Mouse (Mus musculus) hindbrain, embryonic 14.5 days (tissue): Measurements from ENCODE around the gene Prss42. TPM values are rescaled to one million over a fixed set of nuclear protein-coding genes. Genes with fewer than 3 reads are reported as not detected.
A peak's percentile ranks its signal among the peaks of the same experiment; 100 is the strongest.

Source experiments
- ATAC-seq: fragments of 200-750 bp; cut with Nextera tagmentation; 2 replicates; pipeline ENCODE4 v1.8.0; 2017; ENCODE audit warnings: moderate number of reproducible peaks, mild to moderate bottlenecking, moderate TSS enrichment, moderate library complexity; ENCODE audit not compliant: low FRiP score
- DNase-seq: peaks from one replicate; pipeline ENCODE4 v3.0.0-alpha.2; 2015; ENCODE audit warnings: low spot score
- H3K27ac ChIP-seq: fragments of 300-500 bp; sonication (generic); 2 replicates; pipeline ENCODE4 v1.5.1; 2014; ENCODE audit warnings: mild to moderate bottlenecking, moderate library complexity
- H3K27me3 ChIP-seq: fragments of 300-500 bp; sonication (generic); 2 replicates; pipeline ENCODE4 v1.6.1; 2014; ENCODE audit warnings: mild to moderate bottlenecking, low read length, mixed read lengths; ENCODE audit not compliant: control insufficient read depth, insufficient read depth
- H3K36me3 ChIP-seq: fragments of 300-500 bp; sonication (generic); replicated peaks from 2 replicates; pipeline ENCODE4 v1.6.1; 2014; ENCODE audit not compliant: control insufficient read depth, insufficient read depth
- H3K4me1 ChIP-seq: fragments of 300-500 bp; sonication (generic); replicated peaks from 2 replicates; pipeline ENCODE4 v1.6.1; 2014; ENCODE audit warnings: antibody characterized with exemption, low read length, mixed read lengths; ENCODE audit not compliant: control insufficient read depth, insufficient read depth
- H3K4me2 ChIP-seq: fragments of 300-500 bp; sonication (generic); replicated peaks from 2 replicates; pipeline ENCODE4 v1.6.1; 2014; ENCODE audit warnings: mild to moderate bottlenecking, moderate library complexity
- H3K4me3 ChIP-seq: fragments of 300-500 bp; sonication (generic); replicated peaks from 2 replicates; pipeline ENCODE4 v1.5.1; 2014; ENCODE audit warnings: mild to moderate bottlenecking, low read length
- H3K9ac ChIP-seq: fragments of 300-500 bp; sonication (generic); 2 replicates; pipeline ENCODE4 v1.6.1; 2014
- H3K9me3 ChIP-seq: fragments of 300-500 bp; sonication (generic); 2 replicates; pipeline ENCODE4 v1.6.1; 2016; ENCODE audit warnings: low read length; ENCODE audit not compliant: control insufficient read depth
- WGBS: fragments of 180-500 bp; shearing (Covaris S2); extraction: QIAGEN DNeasy Blood & Tissue Kit; methylation state at CpG from one replicate; pipeline ENCODE4 v1.1.7; 2014; 5-methylcytosine and 5-hydroxymethylcytosine counted together
- polyA plus RNA-seq: library from polyadenylated mRNA; unstranded; fragments of >200 nt; fragmentation: Nextera tagmentation; extraction: Ambion mirVana; gene quantifications from 2 replicates; pipeline ENCODE4 v1.2.1, GENCODE M21; 2014

The Prss42 gene
- polyA plus RNA-seq, 1 experiment from 2014 or later, result not detected

DNA sequence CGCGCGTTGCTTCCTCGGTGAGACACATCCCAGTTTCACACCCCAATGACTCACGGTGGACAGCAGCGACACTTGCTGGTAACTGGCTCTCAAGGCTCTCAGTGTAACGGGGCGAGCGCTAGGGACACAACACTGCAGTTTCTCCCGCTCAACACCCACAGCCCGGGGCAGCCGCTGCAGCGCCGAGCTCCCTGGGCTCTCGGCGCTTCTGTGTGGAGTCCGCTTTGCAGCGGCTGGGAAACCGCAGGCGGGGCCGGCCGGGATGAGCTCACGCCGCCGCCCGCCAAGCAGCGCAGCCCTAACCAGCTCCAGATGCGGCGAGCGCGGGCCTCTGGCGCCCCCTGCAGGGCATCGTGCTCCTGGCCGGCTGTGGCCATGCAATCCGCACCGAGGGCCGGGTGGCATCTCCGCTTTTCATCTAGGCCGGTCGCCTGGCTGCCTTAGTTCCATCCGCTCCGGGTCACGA is 16.7 kb upstream of the Prss42 start:
- ATAC-seq, result peak; percentile 95
- H3K4me3 ChIP-seq, result peak overlapping the region; percentile 40
- H3K27ac ChIP-seq, result peak overlapping the region; percentile 89
- no peaks in the 10 kb centered on the region for H3K27me3 ChIP-seq
- WGBS, result under 1% methylated on average over 43 of the region's 43 CpGs
- H3K9me3 ChIP-seq, result no peaks in the 10 kb centered on the region
- peak overlapping the region; percentile 75 for H3K9ac ChIP-seq
- H3K4me2 ChIP-seq, result peak overlapping the region; percentile 78
- peaks cover 8% of the 10 kb centered on the region for H3K4me1 ChIP-seq
- no peaks in the 10 kb centered on the region for H3K36me3 ChIP-seq
- peak; percentile 95 for DNase-seq

DNA sequence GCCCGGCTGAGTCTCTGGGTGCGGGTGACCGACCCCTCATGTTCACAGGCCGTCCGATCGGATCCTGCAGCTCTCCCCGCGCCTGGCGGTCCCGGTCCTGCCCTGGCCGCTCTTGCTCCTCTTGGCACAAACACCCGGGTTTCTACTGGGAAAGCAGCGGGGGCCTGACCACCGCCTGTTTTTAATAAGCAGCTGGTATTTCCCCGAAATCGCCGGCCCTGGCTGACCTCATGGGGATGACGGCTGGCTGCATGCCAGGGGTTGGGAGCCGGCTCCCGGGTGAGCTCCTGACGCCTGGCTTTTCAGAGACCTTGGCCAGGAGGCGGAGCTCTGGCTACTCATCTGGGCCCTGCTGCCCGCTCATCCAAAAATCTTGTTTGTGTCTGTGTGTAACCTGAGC is 16.2 kb upstream of the Prss42 start:
- peak overlapping the region; percentile 78 for H3K4me2 ChIP-seq
- DNase-seq (peak; percentile 76), ATAC-seq (peak; percentile 65)
- H3K27ac ChIP-seq, result peak overlapping the region; percentile 89
- peak overlapping the region; percentile 40 for H3K4me3 ChIP-seq
- no peaks in the 10 kb centered on the region for H3K27me3 ChIP-seq
- peaks cover 8% of the 10 kb centered on the region for H3K4me1 ChIP-seq
- H3K9me3 ChIP-seq, result no peaks in the 10 kb centered on the region
- no peaks in the 10 kb centered on the region for H3K36me3 ChIP-seq
- WGBS, result under 1% methylated on average over 23 of the region's 23 CpGs
- H3K9ac ChIP-seq, result peak overlapping the region; percentile 75

GRCm38 (mm10) chr9:110783611-110784010 is 14.4 kb upstream of the Prss42 start:
- Histone ChIP-seq H3K27ac (no peak overlapping the region), H3K36me3 (no peaks in the 10 kb centered on the region), H3K4me2 (no peak overlapping the region), H3K9me3 (no peaks in the 10 kb centered on the region), H3K4me3 (no peak overlapping the region), H3K4me1 (peaks cover 8% of the 10 kb centered on the region), H3K27me3 (no peaks in the 10 kb centered on the region), H3K9ac (no peak overlapping the region)
- WGBS, result 29% methylated on average over 1 of the region's 1 CpGs
- ATAC-seq (no peak), DNase-seq (no peak)

- no peak for ATAC-seq
- no peaks in the 10 kb centered on the region for H3K27me3 ChIP-seq
- H3K4me3 ChIP-seq, result no peak overlapping the region
- H3K9me3 ChIP-seq, result no peaks in the 10 kb centered on the region
- 92% methylated on average over 3 of the region's 3 CpGs for WGBS
- DNase-seq, result no peak
- no peaks in the 10 kb centered on the region for H3K36me3 ChIP-seq
- H3K4me1 ChIP-seq, result no peaks in the 10 kb centered on the region
- H3K9ac ChIP-seq, result no peak overlapping the region
- H3K27ac ChIP-seq, result no peak overlapping the region
- no peak overlapping the region for H3K4me2 ChIP-seq
Observed at GRCm38 (mm10) chr9:110788169-110788568, 9.8 kb upstream of the Prss42 start.

- ATAC-seq (no peak), DNase-seq (no peak)
- 81% methylated on average over 4 of the region's 4 CpGs for WGBS
- Histone ChIP-seq H3K4me3 (no peak overlapping the region), H3K4me2 (no peak overlapping the region), H3K9ac (no peak overlapping the region), H3K36me3 (no peaks in the 10 kb centered on the region), H3K27me3 (no peaks in the 10 kb centered on the region), H3K4me1 (no peaks in the 10 kb centered on the region), H3K27ac (no peak overlapping the region), H3K9me3 (no peaks in the 10 kb centered on the region)
Observed at GRCm38 (mm10) chr9:110790462-110790861, 7.5 kb upstream of the Prss42 start.

DNA sequence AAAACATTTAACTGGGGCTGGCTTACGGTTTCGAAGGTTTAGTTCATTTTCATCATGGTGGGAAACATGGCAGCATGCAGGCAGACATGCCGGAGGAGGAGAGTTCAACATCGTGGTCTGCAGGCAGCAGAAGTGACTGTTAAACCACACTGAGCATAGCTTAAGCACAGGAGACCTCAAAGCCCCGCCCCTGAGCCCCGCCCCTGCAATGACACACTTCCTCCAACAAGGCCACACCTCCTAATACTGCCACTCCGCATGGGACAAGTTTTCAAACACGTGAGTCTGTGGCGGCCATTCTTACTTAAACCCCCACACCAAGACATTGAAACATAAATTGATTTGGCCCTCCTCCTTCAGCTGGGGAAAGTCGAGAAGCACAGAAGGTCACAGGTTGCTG is 953 bp upstream of the Prss42 start:
- Histone ChIP-seq H3K4me1 (no peaks in the 10 kb centered on the region), H3K9ac (no peak overlapping the region), H3K9me3 (no peaks in the 10 kb centered on the region), H3K27me3 (no peaks in the 10 kb centered on the region), H3K36me3 (no peaks in the 10 kb centered on the region), H3K4me3 (no peak overlapping the region), H3K27ac (no peak overlapping the region), H3K4me2 (no peak overlapping the region)
- 86% methylated on average over 10 of the region's 10 CpGs for WGBS
- ATAC-seq, result no peak
- no peak for DNase-seq

DNA sequence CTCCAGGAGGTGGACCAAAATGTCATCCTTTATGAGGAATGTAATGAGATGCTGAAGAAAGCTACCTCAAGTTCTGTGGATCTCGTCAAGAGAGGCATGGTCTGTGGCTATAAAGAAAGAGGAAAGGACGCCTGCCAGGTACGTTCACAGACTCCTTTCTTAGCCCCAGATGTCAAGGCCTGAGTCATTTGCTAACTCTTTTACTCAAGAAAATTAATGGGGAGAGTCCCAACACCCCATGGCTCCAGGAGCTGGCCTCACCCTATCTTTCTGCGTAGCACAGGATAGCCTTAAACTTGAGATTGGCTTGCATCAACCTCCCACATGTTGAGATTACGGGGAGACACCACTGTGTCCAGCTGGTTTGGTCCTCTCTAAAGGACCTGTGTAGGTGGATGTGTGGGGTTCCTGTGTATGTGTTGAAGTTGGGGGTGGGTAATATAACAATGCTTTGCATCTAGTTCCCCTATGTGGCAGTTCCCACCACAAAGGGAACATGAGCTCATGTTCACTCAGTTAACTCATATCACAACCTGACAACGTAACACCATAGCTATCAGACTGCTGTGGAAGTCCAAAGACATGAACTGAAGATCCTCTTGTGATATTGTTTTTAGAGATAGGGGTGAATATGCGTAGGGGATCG is 3.0 kb downstream of the Prss42 start:
- H3K4me2 ChIP-seq, result no peak overlapping the region
- H3K27me3 ChIP-seq, result no peaks in the 10 kb centered on the region
- DNase-seq, result no peak
- H3K9me3 ChIP-seq, result no peaks in the 10 kb centered on the region
- H3K36me3 ChIP-seq, result no peaks in the 10 kb centered on the region
- H3K27ac ChIP-seq, result no peak overlapping the region
- no peaks in the 10 kb centered on the region for H3K4me1 ChIP-seq
- H3K9ac ChIP-seq, result no peak overlapping the region
- 91% methylated on average over 8 of the region's 8 CpGs for WGBS
- no peak for ATAC-seq
- no peak overlapping the region for H3K4me3 ChIP-seq

DNA sequence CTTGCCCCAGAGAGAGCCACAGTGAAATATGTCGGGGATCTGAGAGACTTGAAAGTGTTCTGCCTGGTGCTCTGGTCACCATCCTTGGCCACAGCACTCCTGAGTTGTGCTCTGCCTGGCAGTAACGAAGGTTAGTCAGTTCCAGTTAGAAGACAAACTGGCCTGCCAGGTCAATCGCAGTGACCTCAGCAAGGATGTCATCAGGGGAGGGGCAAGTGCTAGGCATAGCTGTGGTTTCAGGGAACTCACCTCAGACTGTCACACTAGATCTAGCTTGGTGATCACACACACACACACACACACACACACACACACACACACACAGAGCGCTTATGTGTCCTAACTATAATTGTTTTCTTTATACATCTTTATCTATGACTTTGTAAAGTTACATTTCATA is 5.3 kb downstream of the Prss42 start:
- Histone ChIP-seq H3K27ac (no peak overlapping the region), H3K4me2 (no peak overlapping the region), H3K27me3 (no peaks in the 10 kb centered on the region), H3K36me3 (no peaks in the 10 kb centered on the region), H3K4me3 (no peak overlapping the region), H3K9me3 (no peaks in the 10 kb centered on the region), H3K9ac (no peak overlapping the region), H3K4me1 (no peaks in the 10 kb centered on the region)
- ATAC-seq (no peak), DNase-seq (no peak)
- 76% methylated on average over 4 of the region's 4 CpGs for WGBS

- DNase-seq (no peak), ATAC-seq (no peak)
- no peaks in the 10 kb centered on the region for H3K27me3 ChIP-seq
- H3K9ac ChIP-seq, result no peak overlapping the region
- H3K4me1 ChIP-seq, result no peaks in the 10 kb centered on the region
- no peak overlapping the region for H3K4me2 ChIP-seq
- H3K36me3 ChIP-seq, result no peaks in the 10 kb centered on the region
- no peak overlapping the region for H3K27ac ChIP-seq
- WGBS, result 91% methylated on average over 4 of the region's 4 CpGs
- no peaks in the 10 kb centered on the region for H3K9me3 ChIP-seq
- H3K4me3 ChIP-seq, result no peak overlapping the region
Observed at GRCm38 (mm10) chr9:110810051-110810450, 12.1 kb downstream of the Prss42 start.

DNA sequence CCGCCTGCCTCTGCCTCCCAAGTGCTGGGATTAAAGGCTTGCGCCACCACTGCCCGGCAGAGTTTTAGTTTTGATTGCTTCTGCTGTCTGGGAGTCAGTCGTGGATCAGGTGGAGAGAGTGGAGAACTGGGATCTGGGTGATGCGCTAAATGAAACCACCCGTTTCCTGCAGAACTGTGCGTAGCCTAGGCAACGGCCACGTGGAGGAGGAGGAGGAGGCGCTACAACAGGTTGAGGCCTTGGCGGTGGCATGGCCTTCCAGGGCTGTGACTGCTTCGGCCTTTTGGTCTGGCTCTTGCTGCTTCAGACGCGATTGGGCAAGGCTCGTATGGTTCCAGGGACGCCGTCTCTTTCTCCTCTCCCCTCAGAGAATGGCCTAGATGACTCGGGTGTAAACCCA is 15.8 kb downstream of the Prss42 start, which contains the start of gene Prss44:
Gene Prss44 (plus strand): TSS at position 206 of the 400 bp plus-strand sequence.
- no peak for ATAC-seq
- no peaks in the 10 kb centered on the region for H3K27me3 ChIP-seq
- H3K9ac ChIP-seq, result no peak within 1 kb of the TSS
- no peak within 1 kb of the TSS for H3K4me3 ChIP-seq
- no peaks in the 10 kb centered on the region for H3K4me1 ChIP-seq
- H3K27ac ChIP-seq, result no peak within 1 kb of the TSS
- no peaks in the 10 kb centered on the region for H3K36me3 ChIP-seq
- DNase-seq, result no peak
- no peak within 1 kb of the TSS for H3K4me2 ChIP-seq
- 64% methylated on average over 17 of the region's 18 CpGs for WGBS
- H3K9me3 ChIP-seq, result no peaks in the 10 kb centered on the region
